8 mouse cellular contexts compared by ENCODE assay signal in genomic region chr7:31126851-31127724, GRCm38 (mm10). TPM values are rescaled to one million over a fixed set of nuclear protein-coding genes. Genes with fewer than 3 reads are reported as not detected.
DNase-seq lines count a peak whose midpoint lies in the region; ATAC-seq and TF ChIP-seq lines count a peak whose summit lies in the region.

Gene Scn1b (minus strand): TSS chr7:31127003.

- no peaks in the 10 kb centered on the region for H3K9me3 ChIP-seq in embryonic facial prominence, embryonic 11.5 days (replicated peaks; ENCODE audit: control insufficient read depth, low read length)
- no peaks in the 10 kb centered on the region for H3K9me3 ChIP-seq in heart, embryonic 10.5 days

- TF ChIP-seq POLR2A in lung, adult 2 months (IDR thresholded peaks at IDR 0.05; ENCODE audit: borderline replicate concordance, extremely low read depth, low read depth, low read length), result no peak
- TF ChIP-seq POLR2A in olfactory bulb, adult 2 months (IDR thresholded peaks at IDR 0.05; ENCODE audit: insufficient read depth, low read depth, low read length), result no peak; the same call in none of the 2 replicates

- H3K27ac ChIP-seq in embryonic facial prominence, embryonic 11.5 days (replicated peaks; ENCODE audit: low read depth, low read length), result no peak within 1 kb of the TSS
- H3K27ac ChIP-seq in heart, embryonic 10.5 days, result peak within 1 kb of the TSS; percentile 83
- peak within 1 kb of the TSS; percentile 72 for H3K27ac ChIP-seq in olfactory bulb, adult 2 months (ENCODE audit: insufficient read depth, low read depth, low read length)

- peak within 1 kb of the TSS; percentile 59 for H3K9ac ChIP-seq in embryonic facial prominence, embryonic 11.5 days (replicated peaks; ENCODE audit: low read length)

- peak within 1 kb of the TSS; percentile 97 for H3K4me2 ChIP-seq in embryonic facial prominence, embryonic 11.5 days (ENCODE audit: low read depth, low read length)

- no peaks in the 10 kb centered on the region for H3K79me2 ChIP-seq in C2C12 (ENCODE audit: control insufficient read depth, insufficient read depth)

- no peaks in the 10 kb centered on the region for H3K79me3 ChIP-seq in C2C12 (ENCODE audit: low read depth)

- H3K36me3 ChIP-seq in C2C12 (ENCODE audit: control insufficient read depth, insufficient read depth), result peaks cover 2% of the 10 kb centered on the region
- H3K36me3 ChIP-seq in embryonic facial prominence, embryonic 11.5 days (replicated peaks; ENCODE audit: control insufficient read depth, insufficient read depth, low read depth, low read length), result peaks cover 8% of the 10 kb centered on the region; the same call in 1 of the 2 replicates
- H3K36me3 ChIP-seq in heart, embryonic 10.5 days, result peaks cover 37% of the 10 kb centered on the region

- peak; percentile 69 for DNase-seq in ZHBTc4 (ENCODE audit: low read depth, low spot score)
- DNase-seq in embryonic facial prominence, embryonic 11.5 days (ENCODE audit: low spot score), result peak; percentile 39
- DNase-seq in heart, embryonic 10.5 days (ENCODE audit: low spot score), result no peak
- DNase-seq in kidney, postnatal 14 days, result peak; percentile 72
- DNase-seq in lung, adult 2 months, result no peak
- DNase-seq in spleen, postnatal 4 days (ENCODE audit: low spot score in 2 of 2), result no peak

- H3ac ChIP-seq in C2C12 (ENCODE audit: control insufficient read depth, insufficient read length, low read depth), result peak within 1 kb of the TSS; percentile 80

- no peak for TF ChIP-seq CTCF in C2C12 (IDR thresholded peaks at IDR 0.05; ENCODE audit: control insufficient read depth, insufficient read depth, insufficient read length)
- no peak for TF ChIP-seq CTCF in lung, adult 2 months (IDR thresholded peaks at IDR 0.05; ENCODE audit: insufficient read depth, low read length)
- TF ChIP-seq CTCF in olfactory bulb, adult 2 months (IDR thresholded peaks at IDR 0.05; ENCODE audit: insufficient read depth, low read depth, low read length), result no peak

- H3K4me3 ChIP-seq in C2C12 (ENCODE audit: insufficient read depth, poor library complexity, severe bottlenecking), result peak within 1 kb of the TSS; percentile 25
- H3K4me3 ChIP-seq in embryonic facial prominence, embryonic 11.5 days (ENCODE audit: low read depth, low read length), result peak within 1 kb of the TSS; percentile 49
- peak within 1 kb of the TSS; percentile 64 for H3K4me3 ChIP-seq in heart, embryonic 10.5 days
- peak within 1 kb of the TSS; percentile 42 for H3K4me3 ChIP-seq in lung, adult 2 months (replicated peaks; ENCODE audit: extremely low read depth, low read depth, low read length)
- H3K4me3 ChIP-seq in olfactory bulb, adult 2 months (ENCODE audit: insufficient read depth, low read depth, low read length), result peak within 1 kb of the TSS; percentile 85

- H3K4me1 ChIP-seq in embryonic facial prominence, embryonic 11.5 days (ENCODE audit: control insufficient read depth, insufficient read depth, low read length), result peaks cover 4% of the 10 kb centered on the region
- H3K4me1 ChIP-seq in heart, embryonic 10.5 days, result peaks cover 25% of the 10 kb centered on the region
- H3K4me1 ChIP-seq in lung, adult 2 months (ENCODE audit: control insufficient read depth, insufficient read depth, low read length), result no peaks in the 10 kb centered on the region
- H3K4me1 ChIP-seq in olfactory bulb, adult 2 months (ENCODE audit: control insufficient read depth, insufficient read depth, low read length), result peaks cover 14% of the 10 kb centered on the region

- WGBS in embryonic facial prominence, embryonic 11.5 days, result 2% methylated on average over 21 of the region's 60 CpGs
- WGBS in heart, embryonic 10.5 days, result 2% methylated on average over 59 of the region's 60 CpGs
- 1% methylated on average over 57 of the region's 60 CpGs for WGBS in lung, adult 2 months
- WGBS in olfactory bulb, adult 2 months, result 2% methylated on average over 57 of the region's 60 CpGs

- H3K27me3 ChIP-seq in C2C12 (ENCODE audit: control insufficient read depth, insufficient read depth, insufficient read length), result peaks cover 11% of the 10 kb centered on the region
- peaks cover 19% of the 10 kb centered on the region for H3K27me3 ChIP-seq in embryonic facial prominence, embryonic 11.5 days (ENCODE audit: control insufficient read depth, insufficient read depth, low read length)
- H3K27me3 ChIP-seq in heart, embryonic 10.5 days (ENCODE audit: insufficient read depth, poor library complexity, severe bottlenecking), result peaks cover 37% of the 10 kb centered on the region

- ATAC-seq in embryonic facial prominence, embryonic 11.5 days (replicated peaks; ENCODE audit: insufficient number of reproducible peaks, low FRiP score, low TSS enrichment, low read depth), result no peak

TF ChIP-seq in C2C12, 6 proteins besides CTCF, POLR2A, EP300 and RAD21:
- TF ChIP-seq CEBPB (IDR thresholded peaks at IDR 0.05; ENCODE audit: low read depth) (no peak), MYOG (IDR thresholded peaks at IDR 0.05; ENCODE audit: control insufficient read depth, extremely low read depth, insufficient read length) (no peak), USF1 (IDR thresholded peaks at IDR 0.05; ENCODE audit: low read depth) (no peak), MAX (IDR thresholded peaks at IDR 0.05) (no peak), MYOD1 (IDR thresholded peaks at IDR 0.05; ENCODE audit: control insufficient read depth, insufficient read length, low read depth) (no peak), FOSL1 (IDR thresholded peaks at IDR 0.05; ENCODE audit: insufficient read depth, low read length, poor library complexity, severe bottlenecking) (no peak)

RNA-seq across cellular contexts. Expression of gene Scn1b, which starts in this region (rescaled TPM):
- polyA plus RNA-seq in C2C12 (2012; fragmentation: generic; extraction: Trizol), result 2.3 TPM
- 0.81 and 0.96 TPM in 2 replicates for polyA plus RNA-seq in embryonic facial prominence, embryonic 11.5 days (2014; fragmentation: Nextera tagmentation; extraction: Ambion mirVana)
- polyA plus RNA-seq in heart, embryonic 10.5 days (2016; fragmentation: Nextera tagmentation; extraction: Ambion mirVana), result 3.9 and 4.3 TPM in 2 replicates
- polyA plus RNA-seq in lung, adult 2 months (2012; rRNA removed), result 26.6 and 43.9 TPM in 2 replicates
- not detected in 2 replicates for polyA plus RNA-seq in olfactory bulb, adult 2 months (2012; ENCODE audit: insufficient read depth, insufficient read length, low replicate concordance, missing spikeins)

Comparison
In these comparisons a context has a peak if more than half of its experiments do, and no peak if none do; other contexts are left out.
1. Peak in DNase-seq, H3K4me3 ChIP-seq, H3K9ac ChIP-seq and H3K4me2 ChIP-seq in embryonic facial prominence, embryonic 11.5 days; RNA of the gene not detected or under 1 TPM.
2. H3K4me3 ChIP-seq: peak in every context shown above with its lines; median percentile 85 in olfactory bulb, adult 2 months; 64 in heart, embryonic 10.5 days; 49 in embryonic facial prominence, embryonic 11.5 days; 42 in lung, adult 2 months; 25 in C2C12.
3. DNase-seq: peak in ZHBTc4 (single experiment) and kidney, postnatal 14 days (single experiment); none in heart, embryonic 10.5 days (single experiment), lung, adult 2 months (single experiment) and spleen, postnatal 4 days (0 of 2).